Mouse (Mus musculus): ENCODE results near the gene Adora1.

Gene Adora1

DNA sequence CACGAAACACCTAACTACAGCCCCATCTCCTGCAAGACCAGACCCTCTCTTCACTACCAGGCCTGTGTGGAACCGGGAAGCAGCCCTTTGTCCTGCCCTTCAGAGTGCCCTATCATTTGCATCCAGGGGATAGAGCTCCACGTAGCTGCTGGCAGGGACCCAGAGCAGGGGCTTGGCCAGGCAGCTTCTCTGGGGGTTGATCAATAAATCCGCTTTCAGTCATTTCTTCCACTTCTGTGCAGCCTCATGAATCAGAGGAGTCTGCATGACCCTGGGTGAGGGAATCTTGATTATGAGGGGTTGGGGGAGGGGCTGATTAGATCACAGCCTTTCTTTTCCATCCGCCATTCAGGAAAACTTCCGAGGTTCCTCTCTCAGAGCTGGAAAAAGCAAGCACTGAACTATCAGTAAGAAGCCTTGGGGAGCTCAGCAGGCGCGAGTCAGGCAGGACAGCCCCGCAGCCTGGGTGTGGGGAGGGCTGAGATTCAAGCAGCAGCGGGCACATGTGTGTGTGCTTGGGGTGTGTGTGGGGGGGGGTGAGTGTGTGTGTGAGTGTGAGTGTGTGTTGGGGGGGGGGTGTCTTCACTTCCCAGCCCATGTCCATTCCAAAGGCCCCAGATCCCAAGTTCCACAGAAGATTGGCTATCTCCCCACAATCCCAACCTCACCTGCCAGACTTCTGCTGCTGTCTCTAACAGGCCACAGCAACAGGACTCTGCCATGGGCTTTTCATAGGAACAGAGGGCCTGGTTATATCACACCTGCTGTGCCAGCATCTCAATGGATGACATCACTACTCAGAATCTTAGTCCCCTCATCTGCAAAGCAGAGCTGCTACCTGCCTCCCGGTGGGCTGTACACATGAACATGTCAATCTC, 19.2 kb downstream of the Adora1 start:
- no peak for DNase-seq (ENCODE audit: low spot score)

GRCm38 (mm10) chr1:134215059-134215458, 20.2 kb downstream of the Adora1 start:
- DNase-seq (ENCODE audit: low spot score), result no peak

DNA sequence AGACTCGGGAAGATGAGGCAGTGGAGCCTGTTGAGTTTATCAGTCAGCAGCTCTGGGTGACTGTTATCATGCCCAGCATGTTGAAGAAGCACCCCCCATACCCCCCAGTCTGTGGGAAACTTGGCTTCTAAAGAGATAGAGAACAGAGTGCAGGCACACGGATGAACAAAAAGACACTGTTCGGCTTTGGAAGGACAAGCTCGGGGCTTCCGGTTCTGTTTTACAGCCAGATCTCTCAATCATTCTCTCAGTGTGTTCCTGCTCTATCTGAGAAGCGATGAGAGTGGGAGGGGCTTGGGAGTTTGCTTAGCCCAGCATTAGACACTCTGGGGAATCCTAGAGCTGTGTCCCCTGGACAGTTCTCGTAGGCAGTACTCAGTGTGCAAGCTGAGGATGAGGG, 21.8 kb downstream of the Adora1 start:
- DNase-seq (ENCODE audit: low spot score), result no peak

DNA sequence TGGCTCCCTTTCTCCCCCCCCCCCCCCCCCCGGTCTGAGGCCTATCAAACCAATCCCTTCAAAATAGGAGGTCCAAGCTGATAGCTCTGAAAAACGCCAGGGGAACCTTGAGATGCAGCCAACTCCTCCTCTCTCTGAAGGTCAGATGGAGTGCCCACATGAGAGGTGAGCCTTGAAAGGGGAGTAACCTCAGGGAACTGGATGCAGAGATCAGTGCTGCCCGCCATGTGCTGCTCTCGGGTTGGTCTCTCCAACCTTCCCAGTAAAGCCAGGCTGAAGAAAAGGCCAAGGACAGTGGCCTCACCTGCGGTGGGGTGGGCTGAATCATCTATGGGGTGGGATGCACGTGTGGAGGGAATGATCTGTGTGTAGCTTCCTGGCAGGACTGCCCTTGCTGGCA, 22.9 kb downstream of the Adora1 start:
- no peak for DNase-seq (ENCODE audit: low spot score)

DNA sequence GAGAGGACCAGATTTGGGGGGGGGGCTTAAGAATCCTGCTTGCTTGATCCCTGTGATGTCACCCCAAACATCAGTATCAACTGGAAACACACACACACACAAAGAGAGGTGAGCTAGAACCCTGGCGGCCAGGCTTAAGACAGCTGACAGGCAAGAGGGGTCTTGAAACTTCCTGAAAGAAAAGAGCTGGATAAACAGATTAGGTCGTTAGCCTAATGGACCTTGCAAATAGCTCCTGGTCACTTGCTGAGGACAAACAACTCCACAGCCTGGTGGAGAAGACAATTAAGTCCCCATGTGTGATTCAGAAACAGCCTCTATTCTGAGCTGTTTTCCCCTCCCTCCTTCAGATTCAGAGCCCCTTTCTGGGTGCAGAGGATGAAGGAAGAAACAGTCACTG, 23.6 kb downstream of the Adora1 start:
- no peak for DNase-seq (ENCODE audit: low spot score)

- DNase-seq (ENCODE audit: low spot score), result no peak
These were observed 24.2 kb downstream of the Adora1 start for GRCm38 (mm10) chr1:134211043-134211442.

DNA sequence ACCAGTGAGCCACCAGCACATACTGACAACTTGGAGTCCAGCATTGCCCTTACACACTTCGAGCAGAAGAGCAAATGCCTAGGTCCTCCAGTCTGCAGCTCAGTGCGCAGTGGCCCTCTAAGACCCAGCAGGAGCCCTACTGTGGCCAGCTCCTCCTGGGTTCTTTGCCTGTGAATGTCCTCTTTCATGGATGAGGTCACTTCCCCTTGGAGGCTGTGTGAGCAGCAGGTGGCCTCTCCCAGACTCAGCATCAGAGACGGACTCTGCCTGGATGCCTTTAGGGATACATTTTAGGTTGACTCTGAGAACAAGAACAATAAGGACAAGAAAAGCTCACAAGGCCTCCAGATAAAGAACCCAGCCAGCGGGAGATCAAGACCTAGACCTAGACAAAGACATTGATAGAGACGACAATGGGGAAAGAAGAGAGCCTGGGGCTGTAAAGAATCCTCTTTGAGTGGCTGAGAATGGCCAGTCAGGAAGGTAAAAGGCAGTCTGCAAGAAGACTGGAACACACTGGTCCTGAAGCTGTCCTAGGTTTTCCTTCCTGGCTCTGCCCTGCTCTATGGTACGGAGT, 25.0 kb downstream of the Adora1 start:
- no peak for DNase-seq (ENCODE audit: low spot score)

DNA sequence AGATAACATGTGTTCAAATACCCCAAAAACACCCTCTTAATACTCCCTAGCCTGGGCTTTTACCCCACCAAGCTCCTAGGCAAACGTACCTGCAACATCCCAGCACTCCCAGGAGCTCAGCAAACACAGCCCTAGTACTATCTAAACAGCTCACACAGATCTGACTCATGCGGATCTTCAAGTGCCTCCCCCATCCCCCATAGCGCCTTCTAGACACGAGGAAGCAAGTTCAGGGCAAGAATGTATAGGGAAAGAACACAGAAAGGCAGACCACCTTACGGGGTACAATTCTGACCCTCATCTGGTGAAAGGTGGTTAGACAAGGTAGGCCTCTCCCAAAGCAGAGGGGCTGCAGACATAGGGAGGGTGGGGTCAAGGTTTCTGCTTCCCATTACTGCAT, 29.1 kb downstream of the Adora1 start:
- DNase-seq (ENCODE audit: low spot score), result no peak

DNA sequence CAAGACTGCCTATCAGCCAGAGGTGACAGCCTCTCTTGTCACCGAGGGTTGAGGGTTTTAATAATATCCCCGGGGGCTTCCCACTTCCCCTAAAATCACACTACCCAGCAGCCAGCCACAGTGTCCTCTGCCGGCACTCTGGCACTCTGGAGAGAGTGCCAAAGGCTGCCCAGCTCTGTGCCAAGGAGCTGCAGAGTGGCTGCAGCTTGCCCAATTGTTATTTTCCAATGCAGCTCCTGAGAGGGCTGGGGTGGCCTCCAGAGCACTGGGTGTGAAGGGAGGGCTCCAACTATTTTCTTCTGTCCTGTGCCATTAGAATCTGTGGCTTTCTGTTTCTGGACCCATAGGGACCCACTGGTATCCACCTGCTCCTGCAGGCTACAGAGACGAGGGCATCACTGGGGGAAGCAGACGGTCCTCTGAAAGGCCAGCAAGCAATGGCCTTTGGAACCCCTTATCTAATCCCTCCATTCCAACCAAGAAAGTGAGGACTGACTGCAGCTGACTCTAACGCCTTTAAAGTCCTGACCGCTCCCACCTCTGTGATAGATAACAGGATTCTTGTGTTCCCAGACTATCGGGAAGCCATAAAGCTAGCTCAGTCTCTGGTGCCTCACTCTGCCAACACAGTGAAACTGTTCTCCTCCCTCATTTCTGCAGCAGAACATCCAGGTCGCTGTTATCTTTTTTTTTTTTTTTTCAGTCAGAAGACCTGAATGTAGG, 29.8 kb downstream of the Adora1 start:
- DNase-seq (ENCODE audit: low spot score), result no peak

DNA sequence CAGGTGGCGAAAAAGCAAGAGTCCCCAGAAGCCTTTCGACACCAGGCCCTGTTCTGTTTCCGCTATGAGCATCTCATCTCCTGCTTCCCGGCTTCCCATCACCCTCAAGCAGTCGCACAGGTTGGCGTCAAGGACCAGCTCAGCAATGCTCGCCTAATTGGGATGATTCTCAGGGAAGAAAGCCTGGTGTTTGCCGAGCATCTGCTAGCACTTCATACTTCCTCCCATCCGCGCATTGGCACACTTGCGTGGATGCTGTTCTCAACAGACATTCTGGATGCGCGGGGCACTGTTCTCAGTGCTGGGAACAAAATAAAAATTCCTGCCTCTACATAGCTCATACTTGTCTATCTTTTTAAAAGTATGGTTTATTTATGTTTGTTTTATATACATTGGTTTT, 31.0 kb downstream of the Adora1 start:
- no peak for DNase-seq (ENCODE audit: low spot score)

- DNase-seq (ENCODE audit: low spot score), result no peak
These were observed 33.3 kb downstream of the Adora1 start for GRCm38 (mm10) chr1:134201751-134202420.

- no peak for DNase-seq (ENCODE audit: low spot score)
These were observed 34.1 kb downstream of the Adora1 start for GRCm38 (mm10) chr1:134200998-134201686.

DNA sequence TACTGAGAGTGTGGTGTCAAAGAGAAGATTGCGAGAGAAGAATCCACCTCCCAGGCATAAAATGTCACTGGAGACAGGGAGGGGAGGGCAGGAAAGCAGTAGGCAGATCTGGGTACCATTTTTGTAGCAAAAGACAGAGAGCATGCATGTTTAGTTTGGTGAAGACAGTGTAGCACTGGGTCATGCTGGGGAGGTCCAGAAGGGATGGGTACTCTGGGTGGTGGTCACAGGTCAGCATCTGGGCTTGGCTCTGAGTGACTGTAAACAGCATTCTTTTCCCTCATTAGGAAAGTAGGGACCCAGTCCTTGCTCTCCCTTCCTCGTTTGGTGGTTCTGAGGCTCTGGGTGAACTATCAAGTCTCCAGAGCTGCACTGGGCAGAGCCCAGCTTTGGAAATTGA, 34.8 kb downstream of the Adora1 start:
- DNase-seq (ENCODE audit: low spot score), result no peak

DNA sequence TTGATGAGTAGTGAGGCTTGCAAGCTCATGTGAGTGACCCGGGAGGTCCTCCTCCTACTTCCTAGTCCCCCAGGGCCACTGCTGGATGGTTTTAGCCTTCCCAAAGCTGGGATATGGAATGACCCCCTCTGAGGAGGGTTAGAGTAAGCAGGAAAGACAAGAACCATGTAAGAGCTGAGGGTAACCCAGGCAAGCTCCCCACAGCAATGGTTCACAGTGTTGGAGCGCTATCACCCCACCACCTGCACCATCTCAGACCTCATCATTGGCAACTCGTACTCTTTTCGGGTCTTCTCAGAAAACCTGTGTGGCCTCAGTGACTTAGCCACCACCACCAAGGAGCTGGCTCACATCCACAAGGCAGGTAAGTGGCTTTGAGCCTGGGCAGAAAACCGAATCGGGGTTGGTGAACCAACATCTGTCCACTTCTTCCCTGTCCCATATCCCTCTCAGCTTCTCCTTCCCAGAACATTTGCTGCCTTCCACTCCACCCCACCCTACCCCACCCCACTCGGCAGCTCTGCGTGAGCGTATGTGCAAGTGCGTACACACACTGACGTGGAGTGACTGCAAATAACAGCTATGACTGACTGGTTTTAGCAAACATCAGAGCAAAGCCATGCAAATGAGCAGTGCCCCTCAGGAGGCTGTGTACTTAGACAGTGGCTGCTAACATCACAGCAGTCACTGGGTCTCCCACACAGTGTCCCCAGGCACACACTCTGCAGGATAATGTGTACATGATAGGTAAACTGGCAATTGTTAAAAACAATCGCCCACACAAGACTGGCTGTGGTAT, 36.8 kb downstream of the Adora1 start:
- DNase-seq (ENCODE audit: low spot score), result no peak

- DNase-seq (ENCODE audit: low spot score), result no peak
These were observed 37.8 kb downstream of the Adora1 start for GRCm38 (mm10) chr1:134197325-134197982.

DNA sequence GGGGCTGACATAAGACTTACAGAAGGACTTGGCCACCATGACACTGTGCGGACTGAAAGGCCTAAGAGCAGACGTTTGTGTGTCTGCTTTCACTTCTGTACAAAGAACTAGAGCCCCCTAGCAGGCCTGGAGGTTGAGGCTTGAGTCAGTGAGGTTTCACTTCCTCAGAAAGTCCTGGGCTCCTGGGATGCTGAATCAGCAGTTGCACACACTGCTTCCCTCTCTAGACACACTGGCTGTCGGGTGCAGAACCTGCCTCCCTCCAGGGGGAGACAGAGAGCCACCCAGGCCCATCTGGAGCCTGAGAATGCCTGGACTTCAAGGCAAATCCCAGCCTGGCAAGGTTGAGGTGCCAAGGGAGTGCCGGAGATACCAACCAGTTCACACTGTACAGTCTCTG, 38.8 kb downstream of the Adora1 start:
- DNase-seq (ENCODE audit: low spot score), result peak; percentile 78

GRCm38 (mm10) chr1:134195979-134196378, 39.3 kb downstream of the Adora1 start:
- DNase-seq (ENCODE audit: low spot score), result no peak

- no peak for DNase-seq (ENCODE audit: low spot score)
These were observed 39.7 kb downstream of the Adora1 start for GRCm38 (mm10) chr1:134195571-134195970.

GRCm38 (mm10) chr1:134195117-134195516, 40.1 kb downstream of the Adora1 start:
- DNase-seq (ENCODE audit: low spot score), result no peak

GRCm38 (mm10) chr1:134194298-134195022, 40.8 kb downstream of the Adora1 start:
- DNase-seq (ENCODE audit: low spot score), result no peak

Measured in layer of hippocampus, adult 9-10 months (tissue).